Mouse (Mus musculus) intestine, postnatal 0 days (tissue): ENCODE measurements around the gene Ubap1. TPM values are rescaled to one million over a fixed set of nuclear protein-coding genes. Genes with fewer than 3 reads are reported as not detected.

Source experiments
- ATAC-seq: fragments of 200-750 bp; cut with Nextera tagmentation; 2 replicates; pipeline ENCODE4 v1.8.0; 2017; ENCODE audit warnings: mild to moderate bottlenecking, moderate TSS enrichment, moderate library complexity
- H3K27ac ChIP-seq: fragments of 300-500 bp; sonication (generic); 2 replicates; pipeline ENCODE4 v1.5.1; 2014; ENCODE audit warnings: mild to moderate bottlenecking, low read depth, low read length, moderate library complexity
- H3K27me3 ChIP-seq: fragments of 300-500 bp; sonication (generic); replicated peaks from 2 replicates; pipeline ENCODE4 v1.6.1; 2014; ENCODE audit warnings: low read length, mixed read lengths; ENCODE audit not compliant: control insufficient read depth, insufficient read depth
- H3K36me3 ChIP-seq: fragments of 300-500 bp; sonication (generic); 2 replicates; pipeline ENCODE4 v1.6.1; 2014; ENCODE audit warnings: mild to moderate bottlenecking, moderate library complexity; ENCODE audit not compliant: control insufficient read depth, insufficient read depth
- H3K4me1 ChIP-seq: fragments of 300-500 bp; sonication (generic); replicated peaks from 2 replicates; pipeline ENCODE4 v1.6.1; 2014; ENCODE audit warnings: antibody characterized with exemption, low read length, mixed read lengths; ENCODE audit not compliant: control insufficient read depth, insufficient read depth
- H3K4me2 ChIP-seq: fragments of 300-500 bp; sonication (generic); replicated peaks from 2 replicates; pipeline ENCODE4 v1.6.1; 2014; ENCODE audit warnings: low read depth, mild to moderate bottlenecking, moderate library complexity
- H3K4me3 ChIP-seq: fragments of 300-500 bp; sonication (generic); 2 replicates; pipeline ENCODE4 v1.5.1; 2014; ENCODE audit warnings: low read depth, low read length
- H3K9ac ChIP-seq: fragments of 300-500 bp; sonication (generic); 2 replicates; pipeline ENCODE4 v1.6.1; 2014; ENCODE audit warnings: mild to moderate bottlenecking, low read depth, low read length
- H3K9me3 ChIP-seq: fragments of 300-500 bp; sonication (generic); 2 replicates; pipeline ENCODE4 v1.6.1; 2016; ENCODE audit warnings: mixed run types; ENCODE audit not compliant: control insufficient read depth
- CTCF ChIP-seq: sonication (generic); IDR thresholded peaks from 2 replicates; pipeline ENCODE4 v1.5.1; 2016; ENCODE audit warnings: low read depth, mild to moderate bottlenecking, control low read depth, antibody characterized with exemption, moderate library complexity
- WGBS: fragments of 180-500 bp; shearing (Covaris S2); extraction: QIAGEN DNeasy Blood & Tissue Kit; methylation state at CpG from one replicate; pipeline ENCODE4 v1.1.7; 2014; 5-methylcytosine and 5-hydroxymethylcytosine counted together
- polyA plus RNA-seq: library from polyadenylated mRNA; unstranded; fragments of >200 nt; fragmentation: Nextera tagmentation; extraction: Ambion mirVana; gene quantifications from 2 replicates; pipeline ENCODE4 v1.2.1, GENCODE M21; 2015

Gene Ubap1
- polyA plus RNA-seq, 1 experiment from 2014 or later: 36.3 TPM

DNA sequence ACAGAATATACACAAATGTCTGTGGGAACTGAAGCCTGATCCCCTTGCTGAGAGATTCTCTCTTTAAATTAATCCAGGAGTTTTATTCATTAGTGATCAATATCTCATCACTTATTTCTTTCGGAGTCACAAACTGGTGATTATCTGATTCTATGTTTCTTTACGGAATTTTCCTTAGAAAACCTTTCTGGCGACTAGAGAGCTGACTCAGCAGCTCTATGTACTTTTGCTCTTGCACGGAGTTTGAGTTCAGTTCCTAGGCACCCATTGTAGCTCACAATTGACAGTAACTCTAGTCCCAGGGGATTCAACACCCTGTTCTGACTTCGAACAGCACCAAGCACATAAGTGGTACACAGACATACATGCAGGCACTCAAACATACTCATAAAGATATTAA, 90.1 kb downstream of the Ubap1 start:
- Histone ChIP-seq H3K9ac (no peak overlapping the region), H3K4me3 (no peak overlapping the region), H3K4me2 (no peak overlapping the region), H3K4me1 (no peaks in the 10 kb centered on the region), H3K9me3 (no peaks in the 10 kb centered on the region), H3K36me3 (0 out of 2 replicates have a peak, but pooled peaks cover 3% of the 10 kb centered on the region), H3K27me3 (no peaks in the 10 kb centered on the region), H3K27ac (no peak overlapping the region)
- 86% methylated on average over 5 of the region's 5 CpGs for WGBS
- ATAC-seq: no peak
- no peak for TF ChIP-seq CTCF

Other genes starting within 250 kb of the Ubap1 start
- gene Nol6, start 224.5 kb upstream of the Ubap1 start, polyA plus RNA-seq: 7.7 and 8.4 TPM in 2 replicates
- 64.5 and 67.9 TPM in 2 replicates for gene Ube2r2, start 213.3 kb upstream of the Ubap1 start, polyA plus RNA-seq
- 15.3 and 17.7 TPM in 2 replicates for gene Ubap2, start 73.9 kb upstream of the Ubap1 start, polyA plus RNA-seq
- 27.0 and 29.1 TPM in 2 replicates for gene Dcaf12, start 34.1 kb upstream of the Ubap1 start, polyA plus RNA-seq
- 1.3 and 1.4 TPM in 2 replicates for gene Kif24, start 115.9 kb downstream of the Ubap1 start, polyA plus RNA-seq
- 34.9 and 35.7 TPM in 2 replicates for gene Nudt2, start 116.2 kb downstream of the Ubap1 start, polyA plus RNA-seq
- 11.6 and 13.7 TPM in 2 replicates for gene AI464131, start 154.1 kb downstream of the Ubap1 start, polyA plus RNA-seq
- gene 1110017D15Rik, start 168.3 kb downstream of the Ubap1 start, polyA plus RNA-seq: 0.52 and 2.0 TPM in 2 replicates
- 3.2 and 4.9 TPM in 2 replicates for gene Fam219a, start 220.5 kb downstream of the Ubap1 start, polyA plus RNA-seq
- gene Dnaic1, start 220.8 kb downstream of the Ubap1 start, polyA plus RNA-seq: 2.3 and 3.4 TPM in 2 replicates